Mouse (Mus musculus) embryo, embryonic 11.5 days (tissue): ENCODE measurements around the gene Sbk2.
"Not testable (repeated sequence)": the region's sequence is repeated elsewhere in the genome, so short reads cannot be mapped to it uniquely, and the experiment has no call there.

Source experiments
- DNase-seq: peaks from one replicate; pipeline ENCODE4 v3.0.0-alpha.2; 2012; ENCODE audit warnings: low read depth, low spot score

Gene Sbk2

GRCm38 (mm10) chr7:4964272-4964671 lies at the start of gene Sbk2:
Gene Sbk2 (minus strand): TSS chr7:4964406.
- peak; percentile 31 for DNase-seq

DNA sequence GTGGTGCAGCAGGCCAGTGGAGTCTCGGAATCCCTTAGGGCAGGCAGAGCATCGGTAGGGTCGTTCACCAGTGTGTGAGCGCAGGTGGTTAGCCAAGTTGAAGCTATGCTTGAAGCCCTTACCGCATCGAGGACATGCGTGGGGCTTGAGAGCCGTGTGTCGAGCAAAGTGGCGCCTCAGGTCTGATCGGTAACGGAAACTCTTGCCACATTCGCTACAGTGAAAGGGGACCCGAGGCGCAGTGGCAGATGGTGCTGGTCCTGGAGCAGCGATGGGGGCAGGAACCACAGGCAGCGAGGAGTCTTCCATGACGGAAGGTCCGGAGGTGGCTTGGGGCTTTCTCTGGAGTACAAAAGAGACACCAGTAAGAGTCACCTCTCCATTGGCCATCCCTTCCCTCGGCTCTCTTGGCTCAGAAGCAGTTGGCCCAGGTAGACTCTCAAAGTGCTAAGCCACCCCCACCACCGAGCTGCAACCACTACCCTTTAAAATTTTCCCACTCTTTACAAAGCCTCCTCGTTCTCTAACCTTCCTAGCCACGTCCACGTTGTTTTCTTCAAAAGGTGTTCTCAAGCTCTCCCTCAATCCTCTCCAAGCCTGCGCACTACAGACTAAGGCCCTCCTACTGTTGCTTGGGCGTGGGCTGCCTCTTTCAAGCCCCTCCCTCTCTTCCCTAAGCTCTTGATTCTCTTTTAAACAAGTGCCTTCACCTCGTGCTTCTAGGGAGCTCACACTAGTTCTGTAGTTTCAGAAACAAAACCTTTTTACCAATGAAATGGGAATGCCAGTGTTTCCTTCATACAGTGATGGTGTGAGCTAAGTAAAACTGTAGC lies 48.7 kb upstream of the Sbk2 start:
- DNase-seq = no peak

DNA sequence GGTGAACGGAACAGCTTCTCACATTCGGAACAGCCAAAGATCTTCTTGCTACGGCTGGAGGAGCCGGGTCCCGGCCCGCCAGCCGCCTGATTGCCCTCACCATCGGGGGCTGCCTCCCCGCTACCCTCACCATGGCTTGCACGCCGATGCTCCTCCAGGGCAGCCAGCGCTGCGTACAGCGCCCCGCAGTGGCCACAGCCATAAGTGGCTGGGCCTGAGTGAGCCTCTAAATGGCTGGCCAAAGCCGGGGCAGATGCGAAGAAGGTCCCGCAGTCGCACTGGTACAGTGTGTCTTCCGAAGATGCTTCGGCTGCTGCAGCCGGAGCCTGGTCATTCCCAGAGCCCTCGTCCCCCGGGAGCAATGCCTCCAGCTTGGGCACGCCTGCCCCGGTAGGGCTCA lies 44.0 kb upstream of the Sbk2 start:
- no peak for DNase-seq

- not testable (repeated sequence) for DNase-seq
These were observed 38.7 kb upstream of the Sbk2 start for GRCm38 (mm10) chr7:5002876-5003275.

DNA sequence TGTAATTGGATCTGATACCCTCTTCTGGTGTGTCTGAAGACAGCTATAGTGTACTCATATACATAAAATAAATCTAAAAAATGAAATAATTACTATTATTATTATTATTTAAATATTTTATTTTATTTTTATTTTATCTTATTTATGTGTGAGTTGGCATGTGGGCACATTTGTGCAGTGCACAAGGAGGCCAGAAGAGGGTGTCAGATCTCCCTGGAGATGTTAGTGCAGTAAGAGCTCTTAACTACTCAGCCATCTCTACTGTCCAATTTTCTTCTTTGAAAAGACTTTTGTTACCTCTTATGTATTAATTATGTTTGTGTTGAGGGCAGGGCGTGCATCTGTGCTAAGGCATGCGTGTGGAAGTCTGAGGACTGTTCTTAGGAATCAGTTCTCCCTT lies 35.7 kb upstream of the Sbk2 start:
- no peak for DNase-seq

- no peak for DNase-seq
These were observed 32.7 kb upstream of the Sbk2 start for GRCm38 (mm10) chr7:4996934-4997333.

- peak; percentile 79 for DNase-seq
These were observed 32.0 kb upstream of the Sbk2 start, which contains the start of gene Zfp579 for GRCm38 (mm10) chr7:4996003-4996895. Gene Zfp579 (minus strand): TSS chr7:4996158.

DNA sequence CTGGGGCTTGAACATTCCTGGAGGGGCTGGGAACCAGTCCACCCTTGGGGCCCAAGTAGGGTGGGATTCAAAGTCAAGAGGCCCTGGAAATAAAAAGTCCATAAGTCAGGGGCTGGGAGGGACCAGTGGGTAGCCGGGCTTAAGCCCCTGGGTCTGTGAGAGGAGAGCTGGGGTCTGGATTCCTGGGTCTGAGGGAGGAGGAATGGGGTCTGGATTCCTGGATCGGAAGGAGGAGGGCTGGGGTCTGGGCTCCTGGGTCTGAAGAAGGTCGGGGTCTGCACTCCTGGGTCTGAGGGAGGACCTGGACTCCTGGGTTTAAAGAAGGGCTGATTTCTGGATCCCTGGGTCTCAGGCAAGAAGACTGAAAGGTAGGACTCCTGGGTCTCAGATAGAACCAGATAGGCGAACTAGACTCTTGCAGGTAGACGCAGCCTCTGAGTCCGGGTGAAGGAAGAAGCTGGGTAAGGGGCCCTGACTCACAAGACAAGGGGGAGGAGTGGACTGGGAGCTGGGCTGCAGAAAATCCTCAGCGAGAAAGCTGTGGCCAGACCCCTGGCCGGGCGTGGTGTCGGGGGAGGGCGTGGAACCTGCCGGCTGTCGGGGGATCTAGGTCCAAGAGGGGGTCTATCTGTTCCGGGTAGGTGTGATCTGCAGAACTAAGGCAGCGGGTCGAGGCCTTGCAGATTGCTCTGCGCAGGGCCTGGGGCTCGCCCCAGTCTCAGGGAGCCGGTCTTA lies 31.2 kb upstream of the Sbk2 start:
- DNase-seq = no peak

DNA sequence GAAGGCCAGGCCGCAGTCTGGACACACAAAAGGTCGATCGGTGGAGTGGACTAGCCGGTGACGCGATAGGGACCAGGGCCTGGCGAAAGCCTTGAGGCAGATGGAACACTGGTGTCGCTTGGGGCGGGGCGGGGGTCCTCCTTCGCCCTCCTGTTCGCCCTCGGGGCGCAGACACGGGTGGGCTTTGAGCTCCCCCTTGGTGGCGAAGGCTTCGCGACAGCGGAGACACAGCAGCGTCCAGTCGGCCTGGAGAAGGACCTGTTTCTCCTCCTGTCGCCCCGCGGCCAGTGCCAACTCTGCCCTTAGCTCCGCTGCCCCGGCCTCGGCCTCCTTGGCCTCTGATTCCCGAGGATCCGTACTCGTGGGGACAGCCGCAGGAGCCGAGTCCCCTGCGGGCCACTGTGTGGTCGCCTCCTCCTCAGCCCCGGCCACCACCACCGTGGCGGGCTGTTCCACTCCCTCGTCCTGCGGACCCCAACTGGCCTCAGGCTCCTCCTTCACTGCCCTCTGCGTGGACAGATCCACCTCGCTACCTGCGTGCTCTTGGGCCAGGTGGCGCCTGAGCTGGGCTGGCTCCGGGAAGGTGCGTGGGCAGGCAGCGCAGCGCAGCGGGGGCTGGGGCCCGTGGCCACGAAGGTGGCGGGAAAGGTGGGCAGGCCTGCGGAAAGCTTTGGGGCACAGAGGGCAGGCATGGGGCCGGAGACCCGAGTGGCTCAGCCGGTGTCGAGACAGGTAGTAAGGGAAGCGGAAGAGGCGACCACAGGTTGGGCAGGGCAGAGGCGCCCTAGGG lies 30.0 kb upstream of the Sbk2 start:
- no peak for DNase-seq

GRCm38 (mm10) chr7:4993347-4993998 lies 29.3 kb upstream of the Sbk2 start:
- no peak for DNase-seq

DNA sequence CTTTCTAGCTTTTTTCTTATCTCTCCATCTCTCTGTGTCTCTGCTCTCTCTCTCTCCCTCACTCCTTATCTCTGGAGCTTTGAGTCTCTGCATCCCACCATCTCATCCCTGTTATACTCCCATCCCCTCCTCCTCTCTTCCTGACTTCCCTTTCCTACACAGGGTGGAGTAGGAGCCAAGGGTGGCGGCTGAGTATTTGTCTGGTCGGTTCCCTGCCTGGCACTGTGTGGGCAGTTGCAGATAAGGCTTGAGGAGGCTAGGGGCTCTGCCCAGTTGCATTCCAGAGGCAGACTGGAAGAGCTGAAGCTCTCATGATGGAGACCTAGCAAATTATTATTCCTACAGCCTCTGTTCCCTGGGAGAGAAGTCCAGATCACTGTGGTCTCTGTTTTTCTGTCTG lies 24.0 kb upstream of the Sbk2 start:
- no peak for DNase-seq

DNA sequence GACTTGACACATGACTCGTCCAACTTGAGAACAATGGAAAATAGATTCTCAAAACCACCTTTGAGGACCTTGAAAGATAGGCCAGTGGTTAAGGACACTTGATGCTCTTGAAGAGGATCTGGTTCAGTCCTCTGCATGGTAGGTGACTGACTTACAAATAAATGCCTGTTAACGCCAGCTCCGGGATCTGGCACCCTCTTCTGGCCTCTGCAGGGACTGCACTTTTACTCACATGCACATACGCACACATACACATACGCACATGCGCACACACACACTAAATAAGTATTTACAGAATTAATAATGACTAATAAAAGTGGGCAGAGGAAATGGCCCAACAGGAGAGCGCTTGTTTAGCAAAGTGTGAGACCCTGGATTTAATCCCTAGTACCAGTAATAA lies 12.6 kb upstream of the Sbk2 start:
- DNase-seq = no peak

- DNase-seq = no peak
These were observed 11.2 kb upstream of the Sbk2 start for GRCm38 (mm10) chr7:4975455-4975854.

DNA sequence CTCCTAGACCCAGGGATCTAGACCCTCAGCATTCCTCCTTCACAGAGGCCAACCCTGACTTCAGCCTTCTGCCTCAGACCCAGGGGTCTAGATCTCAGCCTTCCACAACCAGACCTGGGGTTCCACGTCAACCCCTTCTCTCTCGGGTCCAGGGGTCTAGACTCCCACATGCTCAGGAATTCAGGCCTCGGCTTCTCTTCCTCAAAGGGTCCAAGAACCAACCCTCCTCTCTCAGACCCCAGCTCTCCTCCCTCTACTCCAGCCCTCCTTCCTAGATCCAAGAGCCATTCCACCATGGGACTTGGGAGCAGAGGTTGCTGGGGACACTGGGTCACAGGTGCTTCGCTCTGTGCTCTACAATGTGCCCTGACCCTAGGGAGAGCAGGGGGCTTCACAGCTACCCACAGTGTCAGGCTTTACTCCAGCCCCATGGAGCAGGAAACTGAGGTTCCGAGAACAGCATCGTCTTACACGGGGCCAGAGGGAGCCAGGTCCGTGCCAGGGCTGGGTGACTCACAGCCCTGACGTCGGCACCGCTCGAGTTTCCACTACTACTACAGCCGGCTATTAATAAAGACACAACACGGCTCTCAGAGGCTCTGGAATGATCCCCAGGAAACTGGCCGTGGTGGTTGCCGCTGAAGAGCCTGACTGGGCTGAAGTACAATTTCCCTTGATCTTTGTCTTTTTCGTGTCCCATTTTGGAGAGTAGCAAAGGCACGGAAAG lies 8.3 kb upstream of the Sbk2 start:
- DNase-seq = no peak

GRCm38 (mm10) chr7:4971710-4972109 lies 7.5 kb upstream of the Sbk2 start:
- DNase-seq = no peak

- DNase-seq = no peak
These were observed 6.9 kb upstream of the Sbk2 start, which contains the start of gene Sbk3 for GRCm38 (mm10) chr7:4971068-4971467. Gene Sbk3 (minus strand): TSS chr7:4971168.

- DNase-seq = no peak
These were observed 782 bp upstream of the Sbk2 start for GRCm38 (mm10) chr7:4964988-4965387.

DNA sequence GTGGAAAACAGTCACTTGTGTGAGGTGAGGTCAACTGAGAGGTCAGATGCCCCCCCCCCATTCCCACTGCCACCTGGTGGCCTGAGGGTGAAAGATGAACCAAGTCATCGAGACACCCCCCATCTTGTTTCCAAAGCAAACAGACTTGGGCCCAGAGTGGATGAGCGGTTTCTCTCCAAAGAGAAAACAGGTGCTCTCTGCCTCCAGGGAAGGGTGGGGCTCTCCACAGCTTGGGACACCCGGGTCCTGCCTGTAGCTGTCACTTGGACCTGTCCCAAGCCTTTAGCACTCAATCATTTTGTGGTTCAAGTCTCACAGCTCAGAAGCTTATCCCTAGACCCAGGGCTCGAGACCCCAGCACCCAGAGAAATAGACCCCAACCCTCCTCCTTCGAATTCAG lies 679 bp downstream of the Sbk2 start:
- DNase-seq = no peak

GRCm38 (mm10) chr7:4957361-4957760 lies 6.8 kb downstream of the Sbk2 start:
- no peak for DNase-seq
